Mouse (Mus musculus): ENCODE data around the gene Lmo3. TPM values are rescaled to one million over a fixed set of nuclear protein-coding genes. Genes with fewer than 3 reads are reported as not detected.

Lmo3 gene
- polyA plus RNA-seq, 1 experiment = 121 TPM

GRCm38 (mm10) chr6:138421931-138422531 is 159.7 kb downstream of the Lmo3 start:
- no peak for TF ChIP-seq POLR2A (IDR thresholded peaks at IDR 0.05; ENCODE audit: borderline replicate concordance, extremely low read depth, insufficient read depth, insufficient read length, poor library complexity, severe bottlenecking)
- no peak for TF ChIP-seq CTCF (IDR thresholded peaks at IDR 0.05; ENCODE audit: borderline replicate concordance, extremely low read depth, insufficient read depth, insufficient read length)
- DNase-seq (ENCODE audit: low read depth) = peak; percentile 73

GRCm38 (mm10) chr6:138421191-138421613 is 160.6 kb downstream of the Lmo3 start:
- peak; percentile 81 for DNase-seq (ENCODE audit: low read depth)
- no peak for TF ChIP-seq POLR2A (IDR thresholded peaks at IDR 0.05; ENCODE audit: borderline replicate concordance, extremely low read depth, insufficient read depth, insufficient read length, poor library complexity, severe bottlenecking)
- TF ChIP-seq CTCF (IDR thresholded peaks at IDR 0.05; ENCODE audit: borderline replicate concordance, extremely low read depth, insufficient read depth, insufficient read length) = no peak

- no peak for TF ChIP-seq POLR2A (IDR thresholded peaks at IDR 0.05; ENCODE audit: borderline replicate concordance, extremely low read depth, insufficient read depth, insufficient read length, poor library complexity, severe bottlenecking)
- no peak for TF ChIP-seq CTCF (IDR thresholded peaks at IDR 0.05; ENCODE audit: borderline replicate concordance, extremely low read depth, insufficient read depth, insufficient read length)
Observed at GRCm38 (mm10) chr6:138420536-138420891, 161.3 kb downstream of the Lmo3 start.

GRCm38 (mm10) chr6:138419871-138420535 is 161.8 kb downstream of the Lmo3 start:
- peak; percentile 95 for DNase-seq (ENCODE audit: low read depth)
- no peak for TF ChIP-seq POLR2A (IDR thresholded peaks at IDR 0.05; ENCODE audit: borderline replicate concordance, extremely low read depth, insufficient read depth, insufficient read length, poor library complexity, severe bottlenecking)
- TF ChIP-seq CTCF (IDR thresholded peaks at IDR 0.05; ENCODE audit: borderline replicate concordance, extremely low read depth, insufficient read depth, insufficient read length) = no peak

More at GRCm38 (mm10) chr6:138420536-138420891, 161.3 kb downstream of the Lmo3 start:
- peak; percentile 96 for DNase-seq (ENCODE audit: low read depth)

GRCm38 (mm10) chr6:138412075-138412474 is 169.7 kb downstream of the Lmo3 start:
- peak; percentile 51 for DNase-seq (ENCODE audit: low read depth)

GRCm38 (mm10) chr6:138402031-138402430 is 179.7 kb downstream of the Lmo3 start:
- TF ChIP-seq POLR2A (IDR thresholded peaks at IDR 0.05; ENCODE audit: borderline replicate concordance, extremely low read depth, insufficient read depth, insufficient read length, poor library complexity, severe bottlenecking) (no peak), CTCF (IDR thresholded peaks at IDR 0.05; ENCODE audit: borderline replicate concordance, extremely low read depth, insufficient read depth, insufficient read length) (no peak)
- no peak for DNase-seq (ENCODE audit: low read depth)

More at GRCm38 (mm10) chr6:138412075-138412474, 169.7 kb downstream of the Lmo3 start:
- TF ChIP-seq CTCF (IDR thresholded peaks at IDR 0.05; ENCODE audit: borderline replicate concordance, extremely low read depth, insufficient read depth, insufficient read length) = no peak
- no peak for TF ChIP-seq POLR2A (IDR thresholded peaks at IDR 0.05; ENCODE audit: borderline replicate concordance, extremely low read depth, insufficient read depth, insufficient read length, poor library complexity, severe bottlenecking)

GRCm38 (mm10) chr6:138398836-138399235 is 182.9 kb downstream of the Lmo3 start:
- no peak for DNase-seq (ENCODE audit: low read depth)
- TF ChIP-seq POLR2A (IDR thresholded peaks at IDR 0.05; ENCODE audit: borderline replicate concordance, extremely low read depth, insufficient read depth, insufficient read length, poor library complexity, severe bottlenecking) = no peak
- no peak for TF ChIP-seq CTCF (IDR thresholded peaks at IDR 0.05; ENCODE audit: borderline replicate concordance, extremely low read depth, insufficient read depth, insufficient read length)

GRCm38 (mm10) chr6:138391085-138391484 is 190.7 kb downstream of the Lmo3 start:
- peak; percentile 35 for DNase-seq (ENCODE audit: low read depth)
- no peak for TF ChIP-seq CTCF (IDR thresholded peaks at IDR 0.05; ENCODE audit: borderline replicate concordance, extremely low read depth, insufficient read depth, insufficient read length)
- no peak for TF ChIP-seq POLR2A (IDR thresholded peaks at IDR 0.05; ENCODE audit: borderline replicate concordance, extremely low read depth, insufficient read depth, insufficient read length, poor library complexity, severe bottlenecking)

- DNase-seq (ENCODE audit: low read depth) = peak; percentile 64
Observed at GRCm38 (mm10) chr6:138388168-138388936, 193.4 kb downstream of the Lmo3 start.

GRCm38 (mm10) chr6:138383208-138383607 is 198.6 kb downstream of the Lmo3 start:
- no peak for TF ChIP-seq CTCF (IDR thresholded peaks at IDR 0.05; ENCODE audit: borderline replicate concordance, extremely low read depth, insufficient read depth, insufficient read length)
- TF ChIP-seq POLR2A (IDR thresholded peaks at IDR 0.05; ENCODE audit: borderline replicate concordance, extremely low read depth, insufficient read depth, insufficient read length, poor library complexity, severe bottlenecking) = no peak

More at GRCm38 (mm10) chr6:138388168-138388936, 193.4 kb downstream of the Lmo3 start:
- TF ChIP-seq CTCF (IDR thresholded peaks at IDR 0.05; ENCODE audit: borderline replicate concordance, extremely low read depth, insufficient read depth, insufficient read length) = no peak
- TF ChIP-seq POLR2A (IDR thresholded peaks at IDR 0.05; ENCODE audit: borderline replicate concordance, extremely low read depth, insufficient read depth, insufficient read length, poor library complexity, severe bottlenecking) = no peak

GRCm38 (mm10) chr6:138371176-138371575 is 210.6 kb downstream of the Lmo3 start:
- DNase-seq (ENCODE audit: low read depth) = no peak
- no peak for TF ChIP-seq CTCF (IDR thresholded peaks at IDR 0.05; ENCODE audit: borderline replicate concordance, extremely low read depth, insufficient read depth, insufficient read length)
- no peak for TF ChIP-seq POLR2A (IDR thresholded peaks at IDR 0.05; ENCODE audit: borderline replicate concordance, extremely low read depth, insufficient read depth, insufficient read length, poor library complexity, severe bottlenecking)

More at GRCm38 (mm10) chr6:138383208-138383607, 198.6 kb downstream of the Lmo3 start:
- no peak for DNase-seq (ENCODE audit: low read depth)
